Mouse (Mus musculus): ENCODE data around the gene Ccnl1.

The Ccnl1 gene

GRCm38 (mm10) chr3:65958840-65959185, 764 bp upstream of the Ccnl1 start:
- peak; percentile 12 to 13 for DNase-seq

- peak; percentile 63 to 79 for DNase-seq
Measured at GRCm38 (mm10) chr3:65957271-65958101, 563 bp downstream of the Ccnl1 start.

GRCm38 (mm10) chr3:65954499-65955391, 3.3 kb downstream of the Ccnl1 start:
- no peak for DNase-seq

GRCm38 (mm10) chr3:65950831-65951365, 7.2 kb downstream of the Ccnl1 start:
- no peak for DNase-seq

GRCm38 (mm10) chr3:65950304-65950703, 7.7 kb downstream of the Ccnl1 start:
- no peak for DNase-seq

- DNase-seq, result no peak
Measured at GRCm38 (mm10) chr3:65945277-65945932, 12.6 kb downstream of the Ccnl1 start.

- no peak for DNase-seq
Measured at GRCm38 (mm10) chr3:65944713-65945112, 13.3 kb downstream of the Ccnl1 start.

GRCm38 (mm10) chr3:65943453-65943852, 14.6 kb downstream of the Ccnl1 start:
- DNase-seq, result no peak

GRCm38 (mm10) chr3:65941052-65941451, 17.0 kb downstream of the Ccnl1 start:
- DNase-seq, result no peak

GRCm38 (mm10) chr3:65938211-65938610, 19.8 kb downstream of the Ccnl1 start:
- no peak for DNase-seq

- DNase-seq, result no peak
Measured at GRCm38 (mm10) chr3:65936384-65936783, 21.7 kb downstream of the Ccnl1 start.

GRCm38 (mm10) chr3:65935153-65935552, 22.9 kb downstream of the Ccnl1 start:
- DNase-seq, result no peak

GRCm38 (mm10) chr3:65933726-65934125, 24.3 kb downstream of the Ccnl1 start:
- peak in 1 of 2 experiments; percentile 65 for DNase-seq

- DNase-seq, result no peak
Measured at GRCm38 (mm10) chr3:65931542-65931941, 26.5 kb downstream of the Ccnl1 start.

- no peak for DNase-seq
Measured at GRCm38 (mm10) chr3:65930636-65931035, 27.4 kb downstream of the Ccnl1 start.

GRCm38 (mm10) chr3:65929821-65930633, 28.0 kb downstream of the Ccnl1 start:
- DNase-seq, result peak; percentile 76 to 87

GRCm38 (mm10) chr3:65929304-65929783, 28.7 kb downstream of the Ccnl1 start:
- peak; percentile 87 to 90 for DNase-seq

- peak in 1 of 2 experiments; percentile 24 for DNase-seq
Measured at GRCm38 (mm10) chr3:65928614-65929272, 29.3 kb downstream of the Ccnl1 start.

- DNase-seq, result peak; percentile 93 to 95
Measured at GRCm38 (mm10) chr3:65927685-65928084, 30.4 kb downstream of the Ccnl1 start.

- DNase-seq, result peak in 1 of 2 experiments; percentile 15
Measured at GRCm38 (mm10) chr3:65927101-65927501, 30.9 kb downstream of the Ccnl1 start.

GRCm38 (mm10) chr3:65926426-65926825, 31.6 kb downstream of the Ccnl1 start:
- no peak for DNase-seq
